Mouse (Mus musculus) embryonic facial prominence, embryonic 14.5 days (tissue): ENCODE data around the gene Ddx54. TPM values are rescaled to one million over a fixed set of nuclear protein-coding genes. Genes with fewer than 3 reads are reported as not detected.

Source experiments
- ATAC-seq: fragments of 200-750 bp; cut with Nextera tagmentation; 2 replicates; pipeline ENCODE4 v1.8.0; 2017; ENCODE audit warnings: low read depth, moderate number of reproducible peaks, moderate TSS enrichment
- DNase-seq: peaks from one replicate; pipeline ENCODE4 v3.0.0-alpha.2; 2015; ENCODE audit warnings: low spot score
- H3K27ac ChIP-seq: fragments of 300-500 bp; sonication (generic); replicated peaks from 2 replicates; pipeline ENCODE4 v1.5.1; 2014; ENCODE audit warnings: low read depth, mild to moderate bottlenecking, low read length, moderate library complexity
- H3K27me3 ChIP-seq: fragments of 300-500 bp; sonication (generic); replicated peaks from 2 replicates; pipeline ENCODE4 v1.6.1; 2014; ENCODE audit warnings: low read length; ENCODE audit not compliant: control insufficient read depth, insufficient read depth
- H3K36me3 ChIP-seq: fragments of 300-500 bp; sonication (generic); 2 replicates; pipeline ENCODE4 v1.6.1; 2014; ENCODE audit warnings: low read length, mixed read lengths; ENCODE audit not compliant: control insufficient read depth, insufficient read depth
- H3K4me1 ChIP-seq: fragments of 300-500 bp; sonication (generic); 2 replicates; pipeline ENCODE4 v1.6.1; 2014; ENCODE audit warnings: antibody characterized with exemption, low read length; ENCODE audit not compliant: control insufficient read depth, insufficient read depth
- H3K4me2 ChIP-seq: fragments of 300-500 bp; sonication (generic); 2 replicates; pipeline ENCODE4 v1.6.1; 2014; ENCODE audit warnings: low read depth, mild to moderate bottlenecking, low read length, moderate library complexity, mixed read lengths
- H3K4me3 ChIP-seq: fragments of 300-500 bp; sonication (generic); 2 replicates; pipeline ENCODE4 v1.5.1; 2014; ENCODE audit warnings: low read depth, mild to moderate bottlenecking, low read length
- H3K9ac ChIP-seq: fragments of 300-500 bp; sonication (generic); 2 replicates; pipeline ENCODE4 v1.6.1; 2014; ENCODE audit warnings: low read depth, mild to moderate bottlenecking, low read length, moderate library complexity, mixed read lengths
- H3K9me3 ChIP-seq: fragments of 300-500 bp; sonication (generic); 2 replicates; pipeline ENCODE4 v1.6.1; 2016; ENCODE audit warnings: low read length; ENCODE audit not compliant: control insufficient read depth
- WGBS: fragments of 180-500 bp; shearing (Covaris S2); extraction: QIAGEN DNeasy Blood & Tissue Kit; methylation state at CpG from one replicate; pipeline ENCODE4 v1.1.7; 2014; 5-methylcytosine and 5-hydroxymethylcytosine counted together
- polyA plus RNA-seq: library from polyadenylated mRNA; unstranded; fragments of >200 nt; fragmentation: Nextera tagmentation; extraction: Ambion mirVana; gene quantifications from 2 replicates; pipeline ENCODE4 v1.2.1, GENCODE M21; 2014

Gene Ddx54
- polyA plus RNA-seq = 28.2 and 36.4 TPM in 2 replicates

DNA sequence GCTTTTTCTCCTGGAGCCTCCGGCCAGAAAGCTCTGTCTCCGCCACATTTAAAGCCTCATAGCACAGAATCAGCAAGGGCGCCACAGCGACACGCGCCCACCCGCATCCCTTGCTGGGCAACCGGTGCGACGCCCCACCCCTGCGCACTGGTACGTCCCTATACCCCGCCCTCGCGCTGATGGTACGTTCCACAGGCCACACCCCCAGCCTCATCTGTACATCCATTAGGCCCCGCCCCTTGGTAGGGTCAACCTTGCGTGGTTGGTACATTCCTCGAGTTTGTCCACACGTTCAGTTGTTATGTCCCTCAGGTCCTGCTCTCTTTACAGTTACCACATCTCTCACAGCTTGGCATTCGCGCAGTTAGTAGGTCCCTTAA is at the start of gene Ddx54, which contains the start of gene Rita1:
Gene Ddx54 (plus strand): TSS at position 298 of the 380 bp plus-strand sequence.
Gene Rita1 (minus strand): TSS at position 148 of the 380 bp plus-strand sequence.
- Histone ChIP-seq H3K9ac (peak within 1 kb of the TSS; percentile 76), H3K4me2 (peak within 1 kb of the TSS; percentile 78), H3K36me3 (peaks cover 8% of the 10 kb centered on the region; the same call in 1 of the 2 replicates), H3K9me3 (no peaks in the 10 kb centered on the region), H3K4me3 (peak within 1 kb of the TSS; percentile 81), H3K4me1 (peaks cover 13% of the 10 kb centered on the region), H3K27ac (peak within 1 kb of the TSS; percentile 85), H3K27me3 (no peaks in the 10 kb centered on the region)
- ATAC-seq (peak; percentile 85), DNase-seq (peak; percentile 98)
- WGBS = under 1% methylated on average over 22 of the region's 22 CpGs

- WGBS = 29% methylated on average over 28 of the region's 28 CpGs
- peak overlapping the region; percentile 34 for H3K4me2 ChIP-seq
- H3K4me1 ChIP-seq = peaks cover 85% of the 10 kb centered on the region
- peak overlapping the region; percentile 35; the same call in 1 of the 2 replicates for H3K9ac ChIP-seq
- no peaks in the 10 kb centered on the region for H3K27me3 ChIP-seq
- H3K36me3 ChIP-seq = no peaks in the 10 kb centered on the region
- H3K4me3 ChIP-seq = no peak overlapping the region
- peak; percentile 92 for DNase-seq
- H3K27ac ChIP-seq = peak overlapping the region; percentile 89
- ATAC-seq = peak; percentile 54
- H3K9me3 ChIP-seq = no peaks in the 10 kb centered on the region
Observed at GRCm38 (mm10) chr5:120562956-120563913, 49.3 kb upstream of the Ddx54 start.

DNA sequence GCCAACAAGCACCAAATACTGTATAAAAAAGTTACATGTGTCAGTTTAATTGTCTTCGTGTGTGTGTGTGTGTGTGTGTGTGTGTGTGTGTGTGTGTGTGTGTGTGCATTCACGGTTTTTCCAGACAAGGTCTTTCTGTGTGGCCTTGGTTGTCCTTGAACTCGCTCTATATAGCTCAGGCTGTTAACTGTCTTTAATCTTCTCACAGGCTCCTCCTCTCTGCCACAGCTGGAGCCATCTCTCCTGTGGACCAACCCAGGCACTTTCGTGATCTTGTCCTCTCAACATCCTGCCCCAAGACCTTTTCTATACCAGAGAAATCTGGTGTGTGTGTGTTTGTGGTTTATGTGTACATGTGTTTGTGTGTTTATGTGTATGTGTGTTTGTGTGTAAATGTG is 48.6 kb upstream of the Ddx54 start:
- DNase-seq (no peak), ATAC-seq (no peak)
- WGBS = 44% methylated on average over 3 of the region's 4 CpGs
- Histone ChIP-seq H3K9me3 (no peaks in the 10 kb centered on the region), H3K27ac (peak overlapping the region; percentile 89), H3K36me3 (no peaks in the 10 kb centered on the region), H3K4me2 (no peak overlapping the region), H3K9ac (peak overlapping the region; percentile 35; the same call in 1 of the 2 replicates), H3K4me1 (peaks cover 85% of the 10 kb centered on the region), H3K27me3 (no peaks in the 10 kb centered on the region), H3K4me3 (no peak overlapping the region)

DNA sequence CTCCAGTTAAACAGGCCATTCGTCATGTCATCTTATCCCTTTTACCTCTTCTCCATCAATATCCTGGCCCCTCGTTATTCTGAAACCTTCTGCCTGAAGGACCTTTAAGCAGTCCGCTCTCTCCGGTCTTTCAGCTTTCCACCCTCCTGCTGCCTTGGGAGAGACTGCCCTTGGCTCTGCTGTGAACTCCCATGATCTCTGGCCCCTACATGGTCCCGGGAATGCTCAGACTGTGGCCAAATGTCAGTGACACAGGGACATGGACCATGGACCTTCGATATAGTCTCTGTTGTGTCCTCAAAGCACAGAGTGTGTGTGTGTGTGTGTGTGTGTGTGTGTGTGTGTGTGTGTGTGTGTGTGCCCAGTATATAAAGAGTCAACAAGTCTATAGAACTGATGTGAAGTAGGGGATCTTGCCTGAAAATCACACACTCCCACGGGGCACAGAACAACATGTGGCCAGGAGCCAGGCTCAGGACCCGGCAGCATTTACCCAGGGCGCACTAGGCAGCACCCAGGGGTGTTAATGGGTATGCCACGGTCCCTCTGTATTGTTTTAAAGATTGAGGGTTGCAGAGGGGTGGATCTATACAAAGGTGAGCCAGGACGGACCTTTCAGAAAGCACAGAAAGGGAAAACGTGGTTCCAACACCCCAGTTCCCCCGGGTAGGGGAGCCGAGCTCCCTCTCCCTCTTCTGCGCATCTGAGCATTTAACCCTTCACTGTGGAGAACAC is 47.2 kb upstream of the Ddx54 start:
- 0 out of 2 replicates have a peak overlapping the region, but pooled peaks have one; percentile 3 for H3K4me2 ChIP-seq

GRCm38 (mm10) chr5:120566101-120566500 is 46.4 kb upstream of the Ddx54 start:
- 34% methylated on average over 5 of the region's 5 CpGs for WGBS
- Histone ChIP-seq H3K4me2 (no peak overlapping the region), H3K36me3 (no peaks in the 10 kb centered on the region), H3K27me3 (no peaks in the 10 kb centered on the region), H3K4me3 (no peak overlapping the region), H3K4me1 (peaks cover 74% of the 10 kb centered on the region), H3K27ac (peak overlapping the region; percentile 92), H3K9ac (no peak overlapping the region; the same call in 1 of the 2 replicates), H3K9me3 (no peaks in the 10 kb centered on the region)
- ATAC-seq (peak; percentile 54; the same call in 1 of the 2 replicates), DNase-seq (peak; percentile 87)

More for the DNA sequence above, 47.2 kb upstream of the Ddx54 start:
- peak overlapping the region; percentile 92 for H3K27ac ChIP-seq
- ATAC-seq (no peak), DNase-seq (no peak)
- H3K36me3 ChIP-seq = no peaks in the 10 kb centered on the region
- H3K9ac ChIP-seq = peak overlapping the region; percentile 22; the same call in 1 of the 2 replicates
- H3K27me3 ChIP-seq = no peaks in the 10 kb centered on the region
- H3K4me3 ChIP-seq = no peak overlapping the region
- H3K9me3 ChIP-seq = no peaks in the 10 kb centered on the region
- 28% methylated on average over 15 of the region's 15 CpGs for WGBS
- H3K4me1 ChIP-seq = peaks cover 74% of the 10 kb centered on the region

DNA sequence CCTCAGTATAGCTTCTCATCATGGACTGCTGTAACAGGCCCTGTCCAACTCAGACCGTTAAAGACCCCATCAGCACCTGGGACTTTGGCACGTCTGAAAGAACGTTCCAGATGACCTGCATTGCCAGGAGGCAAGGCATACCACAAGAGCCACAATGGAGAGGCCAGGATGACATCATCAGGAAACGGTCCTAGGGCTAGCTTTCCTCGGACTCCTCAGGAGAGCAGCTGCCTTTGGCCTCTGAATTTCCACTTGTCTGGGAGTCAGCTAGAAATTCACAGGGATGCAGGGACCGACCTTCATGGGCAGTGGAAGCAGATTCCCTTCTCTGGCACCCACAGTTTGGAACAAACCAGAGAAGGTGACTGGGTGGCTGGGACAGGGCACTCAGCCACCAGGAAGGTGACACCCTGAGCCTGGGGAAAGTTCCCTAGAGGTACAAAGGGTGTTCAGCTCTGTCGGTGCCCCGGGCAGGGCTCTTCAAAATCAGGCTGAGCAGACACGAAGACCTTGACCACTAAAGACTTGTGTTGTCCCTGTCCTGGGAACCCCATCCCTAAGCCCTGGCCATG is 45.8 kb upstream of the Ddx54 start:
- 48% methylated on average over 9 of the region's 9 CpGs for WGBS
- H3K4me1 ChIP-seq = peaks cover 79% of the 10 kb centered on the region
- DNase-seq (peak; percentile 36), ATAC-seq (no peak)
- no peaks in the 10 kb centered on the region for H3K36me3 ChIP-seq
- peak overlapping the region; percentile 92 for H3K27ac ChIP-seq
- H3K9me3 ChIP-seq = no peaks in the 10 kb centered on the region
- H3K9ac ChIP-seq = peak overlapping the region; percentile 32; the same call in 1 of the 2 replicates
- H3K4me2 ChIP-seq = peak overlapping the region; percentile 22
- H3K27me3 ChIP-seq = no peaks in the 10 kb centered on the region
- no peak overlapping the region for H3K4me3 ChIP-seq

DNA sequence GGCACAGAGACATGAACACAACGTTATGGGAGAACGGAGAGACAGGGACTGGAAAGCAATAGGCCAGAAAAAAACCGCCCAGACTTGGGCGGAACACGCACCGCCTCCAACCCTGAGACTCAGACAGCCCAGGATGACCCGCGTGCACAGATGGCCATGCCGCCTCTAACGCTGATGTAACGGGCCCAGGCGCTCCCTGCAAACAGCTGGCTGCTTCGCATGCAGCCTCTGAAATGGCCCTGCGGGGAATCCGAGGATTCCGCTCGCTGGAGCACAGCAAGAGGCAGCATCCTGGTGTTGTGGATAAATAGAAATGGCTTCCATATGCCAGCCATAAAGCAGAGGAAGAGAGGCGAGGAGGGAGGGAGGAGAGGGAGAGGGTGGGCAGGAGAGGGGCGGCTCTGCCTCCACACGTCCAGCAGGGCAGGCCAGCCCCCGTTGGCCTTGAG is 45.3 kb upstream of the Ddx54 start:
- Histone ChIP-seq H3K4me2 (peak overlapping the region; percentile 22), H3K36me3 (no peaks in the 10 kb centered on the region), H3K9ac (peak overlapping the region; percentile 32; the same call in 1 of the 2 replicates), H3K27me3 (no peaks in the 10 kb centered on the region), H3K27ac (peak overlapping the region; percentile 92), H3K9me3 (no peaks in the 10 kb centered on the region), H3K4me1 (peaks cover 79% of the 10 kb centered on the region), H3K4me3 (no peak overlapping the region)
- WGBS = 15% methylated on average over 21 of the region's 21 CpGs
- ATAC-seq (peak; percentile 65), DNase-seq (peak; percentile 91)

GRCm38 (mm10) chr5:120567761-120568211 is 44.8 kb upstream of the Ddx54 start:
- no peak overlapping the region for H3K4me3 ChIP-seq
- peak overlapping the region; percentile 21; the same call in 1 of the 2 replicates for H3K9ac ChIP-seq
- 32% methylated on average over 14 of the region's 14 CpGs for WGBS
- ATAC-seq (no peak), DNase-seq (peak; percentile 65)
- no peaks in the 10 kb centered on the region for H3K36me3 ChIP-seq
- H3K27ac ChIP-seq = peak overlapping the region; percentile 92
- H3K4me1 ChIP-seq = peaks cover 77% of the 10 kb centered on the region
- H3K4me2 ChIP-seq = peak overlapping the region; percentile 22
- H3K9me3 ChIP-seq = no peaks in the 10 kb centered on the region
- no peaks in the 10 kb centered on the region for H3K27me3 ChIP-seq
